Mouse (Mus musculus) hindbrain, embryonic 10.5 days (tissue): Measurements from ENCODE around the gene Pak6. TPM values are rescaled to one million over a fixed set of nuclear protein-coding genes. Genes with fewer than 3 reads are reported as not detected.

ENCODE experiments used
- DNase-seq: peaks from one replicate; pipeline ENCODE4 v3.0.0-alpha.2; 2017; ENCODE audit warnings: low spot score
- H3K27ac ChIP-seq: fragments of 300-500 bp; sonication (generic); 2 replicates; pipeline ENCODE4 v1.5.1; 2016; ENCODE audit warnings: mild to moderate bottlenecking, moderate library complexity
- H3K27me3 ChIP-seq: fragments of 300-500 bp; sonication (generic); 2 replicates; pipeline ENCODE4 v1.6.1; 2016; ENCODE audit warnings: mild to moderate bottlenecking; ENCODE audit not compliant: poor library complexity, insufficient read depth, severe bottlenecking
- H3K36me3 ChIP-seq: fragments of 300-500 bp; sonication (generic); 2 replicates; pipeline ENCODE4 v1.6.1; 2016; ENCODE audit warnings: mild to moderate bottlenecking, moderate library complexity
- H3K4me1 ChIP-seq: fragments of 300-500 bp; sonication (generic); replicated peaks from 2 replicates; pipeline ENCODE4 v1.6.1; 2016; ENCODE audit warnings: mild to moderate bottlenecking
- H3K4me3 ChIP-seq: fragments of 300-500 bp; sonication (generic); 2 replicates; pipeline ENCODE4 v1.5.1; 2016; ENCODE audit warnings: mild to moderate bottlenecking, moderate library complexity
- H3K9me3 ChIP-seq: fragments of 300-500 bp; sonication (generic); 2 replicates; pipeline ENCODE4 v1.6.1; 2016; ENCODE audit warnings: mild to moderate bottlenecking, moderate library complexity
- WGBS: fragments of 180-500 bp; shearing (Covaris S2); methylation state at CpG from one replicate; pipeline ENCODE4 v1.1.7; 2016; 5-methylcytosine and 5-hydroxymethylcytosine counted together
- polyA plus RNA-seq: library from polyadenylated mRNA; unstranded; fragments of >200 nt; fragmentation: Nextera tagmentation; extraction: Ambion mirVana; gene quantifications from 2 replicates; pipeline ENCODE4 v1.2.1, GENCODE M21; 2016

Pak6 gene
- polyA plus RNA-seq: 0.25 and 0.90 TPM in 2 replicates

DNA sequence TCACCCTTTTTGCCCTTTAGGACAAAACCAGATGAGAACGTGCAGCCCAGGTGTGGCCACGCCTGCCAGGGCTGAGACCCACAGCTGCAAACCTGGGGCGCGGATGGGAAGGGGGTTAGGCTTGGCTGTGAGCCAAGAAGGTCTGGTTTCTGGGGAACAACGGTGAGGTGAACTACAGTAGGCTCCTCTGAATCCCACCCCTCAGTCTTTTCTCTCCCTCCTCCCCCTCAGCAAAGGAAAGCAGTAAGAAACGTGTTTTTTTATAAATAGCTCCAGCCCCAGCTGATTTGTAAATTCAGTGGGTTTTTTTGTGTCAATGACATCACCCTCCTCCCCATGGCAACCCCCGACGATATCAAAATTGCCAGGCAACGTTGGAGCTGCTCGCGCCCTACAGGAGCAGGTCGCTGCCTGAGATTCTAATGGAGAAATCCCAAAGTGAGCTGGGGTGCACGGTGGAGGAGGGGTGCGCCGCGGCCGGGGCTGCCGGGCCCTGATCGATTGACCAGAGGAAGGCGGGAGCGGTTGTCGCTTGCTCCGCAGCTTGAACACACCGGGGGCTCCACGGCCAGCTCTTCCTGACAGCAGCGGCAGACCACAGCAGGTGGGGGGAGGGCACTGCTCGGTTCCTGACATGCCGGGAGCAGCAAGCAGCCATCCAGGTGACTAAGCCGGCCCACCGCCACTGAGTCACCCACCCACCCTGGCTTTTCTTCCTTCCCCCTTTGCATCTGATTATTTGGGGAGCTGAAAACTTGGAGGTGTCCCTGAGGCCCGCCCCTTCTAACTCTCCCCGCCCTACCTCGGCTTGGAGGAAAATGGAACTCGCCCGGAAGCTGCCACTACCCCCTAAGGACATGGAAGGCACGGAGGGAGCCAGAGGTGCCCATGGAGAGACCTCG is at the start of gene Pak6:
TSS of gene Pak6 (plus strand) at position 402 of the 902 bp plus-strand sequence.
- H3K27ac ChIP-seq: peak within 1 kb of the TSS; percentile 71
- peak; percentile 39 for DNase-seq
- H3K4me3 ChIP-seq: peak within 1 kb of the TSS; percentile 59
- 2% methylated on average over 37 of the region's 37 CpGs for WGBS
- no peaks in the 10 kb centered on the region for H3K36me3 ChIP-seq
- peaks cover 48% of the 10 kb centered on the region for H3K4me1 ChIP-seq
- H3K27me3 ChIP-seq: peaks cover 57% of the 10 kb centered on the region
- no peaks in the 10 kb centered on the region for H3K9me3 ChIP-seq

DNA sequence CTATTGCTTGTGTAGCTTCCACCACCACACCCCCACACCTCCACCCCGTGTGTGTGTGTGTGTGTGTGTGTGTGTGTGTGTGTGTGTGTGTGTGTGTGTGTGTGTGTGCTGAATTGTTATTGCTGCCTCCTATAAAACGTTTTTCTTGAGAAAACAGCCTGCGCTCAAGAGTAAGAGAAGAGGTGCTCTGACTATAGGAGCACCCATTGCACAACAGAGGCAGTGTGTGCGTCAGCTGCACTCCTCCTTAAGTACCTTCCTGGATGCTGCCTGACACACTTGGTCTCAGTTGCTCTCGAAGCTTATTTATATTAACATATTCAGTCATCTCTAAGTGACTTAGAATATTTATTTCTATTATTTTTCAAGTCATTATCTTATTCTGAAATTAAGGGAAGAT is 45.1 kb upstream of the Pak6 start:
- no peaks in the 10 kb centered on the region for H3K27me3 ChIP-seq
- no peak for DNase-seq
- H3K4me3 ChIP-seq: no peak overlapping the region
- H3K36me3 ChIP-seq: peaks cover 100% of the 10 kb centered on the region
- no peak overlapping the region for H3K27ac ChIP-seq
- H3K9me3 ChIP-seq: no peaks in the 10 kb centered on the region
- 96% methylated on average over 5 of the region's 5 CpGs for WGBS
- no peaks in the 10 kb centered on the region for H3K4me1 ChIP-seq

DNA sequence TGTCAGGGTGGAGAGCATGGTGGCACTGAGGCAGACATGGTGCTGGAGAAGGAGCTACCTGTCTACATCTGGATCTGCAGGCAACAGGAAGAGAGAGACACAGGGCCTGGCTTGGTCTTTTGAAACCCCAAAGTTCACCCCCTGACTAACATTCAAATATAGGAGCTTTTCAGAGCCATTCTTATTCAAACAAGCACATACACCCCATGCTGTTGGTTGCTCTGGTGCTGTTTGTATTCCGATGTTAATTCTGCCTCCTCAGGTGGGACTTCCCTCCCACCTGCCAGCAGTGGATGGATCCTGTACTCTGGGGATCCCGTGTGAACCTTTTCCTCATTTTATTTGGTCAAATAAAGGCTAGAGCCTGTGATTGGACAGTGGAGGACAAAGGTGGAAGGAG is 43.0 kb upstream of the Pak6 start:
- DNase-seq: no peak
- 77% methylated on average over 2 of the region's 2 CpGs for WGBS
- Histone ChIP-seq H3K27ac (no peak overlapping the region), H3K27me3 (no peaks in the 10 kb centered on the region), H3K4me1 (no peaks in the 10 kb centered on the region), H3K4me3 (no peak overlapping the region), H3K36me3 (peaks cover 99% of the 10 kb centered on the region), H3K9me3 (no peaks in the 10 kb centered on the region)

DNA sequence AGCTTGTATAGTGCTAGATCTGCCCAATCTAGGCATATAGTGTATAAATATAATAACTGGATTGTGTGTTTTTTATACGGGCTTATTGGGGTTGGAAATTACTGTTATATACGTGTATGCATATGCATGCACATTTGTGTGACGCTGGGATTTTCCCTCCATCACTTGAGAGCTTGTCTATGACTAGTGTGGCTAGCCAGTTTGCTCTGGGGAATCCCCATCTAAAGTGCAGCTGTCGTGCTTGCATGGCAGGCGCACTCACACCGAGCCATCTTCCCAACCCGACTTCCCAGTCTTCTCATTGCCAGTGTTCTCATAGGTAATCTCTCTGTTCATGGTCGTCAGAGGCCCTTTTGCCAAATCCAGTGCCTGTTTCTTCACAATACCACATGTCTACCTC is 42.5 kb upstream of the Pak6 start:
- no peaks in the 10 kb centered on the region for H3K27me3 ChIP-seq
- H3K9me3 ChIP-seq: no peaks in the 10 kb centered on the region
- no peaks in the 10 kb centered on the region for H3K4me1 ChIP-seq
- 90% methylated on average over 8 of the region's 8 CpGs for WGBS
- H3K36me3 ChIP-seq: peaks cover 99% of the 10 kb centered on the region
- H3K27ac ChIP-seq: no peak overlapping the region
- no peak overlapping the region for H3K4me3 ChIP-seq
- no peak for DNase-seq

DNA sequence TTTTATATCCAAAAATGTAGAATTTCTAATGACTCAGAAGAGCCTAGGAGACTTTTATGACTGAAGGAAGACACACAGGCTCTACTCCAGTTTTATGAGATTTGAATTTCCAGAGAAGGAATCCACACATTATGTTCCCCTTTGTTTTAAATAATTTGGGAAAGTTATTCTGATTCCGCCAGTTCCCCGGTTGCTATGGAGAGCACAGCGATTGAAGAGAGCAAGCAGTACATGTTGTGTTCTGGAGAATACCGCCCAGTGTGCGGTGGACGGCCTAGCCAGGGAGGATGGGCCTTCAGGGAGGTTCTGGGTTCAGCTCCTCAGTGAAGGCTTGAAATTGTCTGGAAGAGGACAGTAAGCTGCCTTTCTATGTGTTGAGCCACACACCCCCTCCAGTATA is 33.8 kb upstream of the Pak6 start:
- Histone ChIP-seq H3K4me1 (no peaks in the 10 kb centered on the region), H3K4me3 (no peak overlapping the region), H3K9me3 (no peaks in the 10 kb centered on the region), H3K27ac (no peak overlapping the region), H3K27me3 (no peaks in the 10 kb centered on the region), H3K36me3 (peaks cover 98% of the 10 kb centered on the region)
- WGBS: 95% methylated on average over 6 of the region's 6 CpGs
- no peak for DNase-seq

GRCm38 (mm10) chr2:118633441-118633840 is 29.7 kb upstream of the Pak6 start:
- WGBS: 86% methylated on average over 5 of the region's 5 CpGs
- DNase-seq: no peak
- no peaks in the 10 kb centered on the region for H3K27me3 ChIP-seq
- H3K4me3 ChIP-seq: no peak overlapping the region
- H3K36me3 ChIP-seq: peaks cover 100% of the 10 kb centered on the region
- H3K9me3 ChIP-seq: no peaks in the 10 kb centered on the region
- H3K4me1 ChIP-seq: no peaks in the 10 kb centered on the region
- H3K27ac ChIP-seq: no peak overlapping the region

DNA sequence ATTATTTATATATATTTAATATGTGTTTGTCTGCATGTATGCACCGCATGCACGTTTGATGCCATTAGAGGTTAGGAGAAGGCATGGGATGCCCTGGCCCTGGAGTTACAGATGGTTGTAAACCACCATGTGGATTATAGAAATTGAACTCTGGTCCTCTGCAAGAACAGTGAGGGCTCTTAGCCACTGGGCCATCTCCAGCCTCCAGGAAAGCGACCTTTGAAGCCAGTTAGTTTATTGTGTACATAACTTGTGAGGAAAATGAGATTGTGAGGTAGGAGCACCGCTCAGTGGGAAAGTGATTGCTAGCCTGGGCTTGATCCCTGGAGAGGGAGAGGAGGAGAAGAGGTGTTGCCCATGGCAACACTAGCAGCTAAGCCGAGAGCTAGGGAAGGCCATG is 25.8 kb upstream of the Pak6 start:
- no peak for DNase-seq
- H3K9me3 ChIP-seq: no peaks in the 10 kb centered on the region
- 82% methylated on average over 5 of the region's 5 CpGs for WGBS
- H3K4me3 ChIP-seq: no peak overlapping the region
- H3K36me3 ChIP-seq: peaks cover 100% of the 10 kb centered on the region
- H3K4me1 ChIP-seq: no peaks in the 10 kb centered on the region
- H3K27me3 ChIP-seq: no peaks in the 10 kb centered on the region
- H3K27ac ChIP-seq: no peak overlapping the region

GRCm38 (mm10) chr2:118637888-118638526 is 25.1 kb upstream of the Pak6 start:
- 46% methylated on average over 8 of the region's 8 CpGs for WGBS
- H3K27ac ChIP-seq: no peak overlapping the region
- DNase-seq: peak; percentile 78
- no peaks in the 10 kb centered on the region for H3K4me1 ChIP-seq
- H3K36me3 ChIP-seq: peaks cover 100% of the 10 kb centered on the region
- no peaks in the 10 kb centered on the region for H3K9me3 ChIP-seq
- H3K27me3 ChIP-seq: no peaks in the 10 kb centered on the region
- no peak overlapping the region for H3K4me3 ChIP-seq

DNA sequence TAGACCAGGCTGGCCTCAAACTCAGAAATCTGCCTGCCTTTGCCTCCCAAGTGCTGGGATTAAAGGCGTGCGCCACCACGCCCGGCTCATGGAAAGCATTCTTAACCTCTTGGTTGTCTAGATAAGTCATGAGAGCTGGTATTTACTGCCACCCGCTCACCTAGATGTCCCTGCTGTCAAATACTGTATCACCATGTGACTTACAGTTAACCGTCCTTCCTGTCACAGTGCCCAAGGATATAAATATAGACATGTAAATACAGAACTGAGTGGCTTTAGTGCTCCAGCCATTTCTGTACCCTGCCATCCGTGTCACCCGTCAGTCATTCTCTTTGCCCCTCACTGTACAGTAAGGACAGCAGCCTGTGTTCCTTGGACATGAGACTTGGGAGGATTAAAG is 24.4 kb upstream of the Pak6 start:
- Histone ChIP-seq H3K27me3 (no peaks in the 10 kb centered on the region), H3K4me3 (no peak overlapping the region), H3K36me3 (peaks cover 100% of the 10 kb centered on the region), H3K4me1 (no peaks in the 10 kb centered on the region), H3K27ac (no peak overlapping the region), H3K9me3 (no peaks in the 10 kb centered on the region)
- DNase-seq: no peak
- 97% methylated on average over 8 of the region's 8 CpGs for WGBS

GRCm38 (mm10) chr2:118641147-118641546 is 22.0 kb upstream of the Pak6 start:
- no peak overlapping the region for H3K4me3 ChIP-seq
- H3K27me3 ChIP-seq: no peaks in the 10 kb centered on the region
- H3K4me1 ChIP-seq: no peaks in the 10 kb centered on the region
- H3K36me3 ChIP-seq: peaks cover 99% of the 10 kb centered on the region
- WGBS: 71% methylated on average over 2 of the region's 2 CpGs
- no peaks in the 10 kb centered on the region for H3K9me3 ChIP-seq
- no peak for DNase-seq
- H3K27ac ChIP-seq: no peak overlapping the region

DNA sequence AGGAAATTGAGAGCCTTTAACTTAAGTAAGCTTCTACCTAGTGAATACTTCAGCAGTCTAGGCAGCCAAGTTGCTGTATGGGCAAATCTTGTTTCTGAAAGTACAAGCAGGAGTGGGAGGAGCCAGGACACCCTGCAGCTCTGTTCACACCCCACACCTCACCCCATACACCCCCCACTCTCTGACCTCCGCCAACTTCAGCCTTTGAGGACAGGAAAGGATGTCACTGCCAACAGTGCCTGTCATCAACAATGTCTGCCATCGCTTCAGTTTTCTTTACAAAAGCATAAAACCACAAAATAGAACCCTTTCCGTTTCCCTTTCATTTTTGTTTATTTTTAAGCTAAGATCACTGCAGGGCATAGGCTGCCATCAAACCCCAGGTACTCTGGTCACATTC is 20.7 kb upstream of the Pak6 start:
- Histone ChIP-seq H3K4me3 (no peak overlapping the region), H3K27ac (no peak overlapping the region), H3K27me3 (no peaks in the 10 kb centered on the region), H3K9me3 (no peaks in the 10 kb centered on the region), H3K36me3 (peaks cover 96% of the 10 kb centered on the region), H3K4me1 (no peaks in the 10 kb centered on the region)
- DNase-seq: no peak
- 81% methylated on average over 3 of the region's 3 CpGs for WGBS

DNA sequence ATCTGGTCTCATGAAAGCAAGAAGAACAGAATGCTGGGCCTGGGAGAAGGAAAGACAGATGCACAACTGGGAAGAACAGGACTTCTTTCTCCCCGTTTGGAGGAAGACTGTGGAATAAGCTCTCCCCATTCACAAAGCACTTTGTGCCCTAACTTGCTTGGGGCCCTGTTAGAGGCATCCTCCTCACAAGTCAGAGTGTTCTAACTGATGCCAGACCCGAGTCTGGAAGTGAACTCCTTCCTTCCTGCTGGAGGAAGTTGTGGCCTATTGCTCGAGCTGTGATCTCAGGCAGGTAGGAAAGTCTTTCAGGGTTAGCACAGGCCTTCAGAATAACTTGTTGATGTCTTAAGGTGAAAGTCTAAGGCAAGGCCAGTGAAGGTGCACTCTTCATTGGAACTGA is 20.2 kb upstream of the Pak6 start:
- no peak for DNase-seq
- no peak overlapping the region for H3K27ac ChIP-seq
- no peaks in the 10 kb centered on the region for H3K4me1 ChIP-seq
- no peak overlapping the region for H3K4me3 ChIP-seq
- peaks cover 91% of the 10 kb centered on the region for H3K36me3 ChIP-seq
- no peaks in the 10 kb centered on the region for H3K9me3 ChIP-seq
- H3K27me3 ChIP-seq: no peaks in the 10 kb centered on the region
- WGBS: 77% methylated on average over 3 of the region's 3 CpGs

DNA sequence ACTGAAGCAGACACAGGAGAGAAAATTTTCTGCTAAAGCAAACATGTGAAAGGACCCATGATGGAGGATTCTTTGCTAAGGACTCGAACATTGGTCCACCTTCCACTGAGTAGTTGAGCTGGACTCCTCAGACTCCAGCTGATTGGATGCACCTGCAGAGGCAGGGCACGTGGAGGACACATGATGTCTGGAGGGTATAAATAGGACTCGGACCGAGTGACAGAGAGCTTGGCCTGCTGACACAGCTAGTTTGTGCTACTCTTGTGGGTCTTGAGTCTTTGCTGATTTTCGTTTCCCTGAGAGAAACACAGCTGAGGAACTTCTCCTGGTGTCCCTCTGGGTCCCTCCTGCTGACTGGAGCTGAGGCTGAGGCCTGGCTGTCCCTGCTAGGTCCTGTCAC is 16.4 kb upstream of the Pak6 start:
- no peaks in the 10 kb centered on the region for H3K27me3 ChIP-seq
- H3K4me1 ChIP-seq: no peaks in the 10 kb centered on the region
- H3K27ac ChIP-seq: no peak overlapping the region
- no peak overlapping the region for H3K4me3 ChIP-seq
- WGBS: 89% methylated on average over 5 of the region's 5 CpGs
- no peak for DNase-seq
- no peaks in the 10 kb centered on the region for H3K9me3 ChIP-seq
- H3K36me3 ChIP-seq: peaks cover 54% of the 10 kb centered on the region
